Mouse (Mus musculus): ENCODE measurements around the gene Qsox1.

The Qsox1 gene

DNA sequence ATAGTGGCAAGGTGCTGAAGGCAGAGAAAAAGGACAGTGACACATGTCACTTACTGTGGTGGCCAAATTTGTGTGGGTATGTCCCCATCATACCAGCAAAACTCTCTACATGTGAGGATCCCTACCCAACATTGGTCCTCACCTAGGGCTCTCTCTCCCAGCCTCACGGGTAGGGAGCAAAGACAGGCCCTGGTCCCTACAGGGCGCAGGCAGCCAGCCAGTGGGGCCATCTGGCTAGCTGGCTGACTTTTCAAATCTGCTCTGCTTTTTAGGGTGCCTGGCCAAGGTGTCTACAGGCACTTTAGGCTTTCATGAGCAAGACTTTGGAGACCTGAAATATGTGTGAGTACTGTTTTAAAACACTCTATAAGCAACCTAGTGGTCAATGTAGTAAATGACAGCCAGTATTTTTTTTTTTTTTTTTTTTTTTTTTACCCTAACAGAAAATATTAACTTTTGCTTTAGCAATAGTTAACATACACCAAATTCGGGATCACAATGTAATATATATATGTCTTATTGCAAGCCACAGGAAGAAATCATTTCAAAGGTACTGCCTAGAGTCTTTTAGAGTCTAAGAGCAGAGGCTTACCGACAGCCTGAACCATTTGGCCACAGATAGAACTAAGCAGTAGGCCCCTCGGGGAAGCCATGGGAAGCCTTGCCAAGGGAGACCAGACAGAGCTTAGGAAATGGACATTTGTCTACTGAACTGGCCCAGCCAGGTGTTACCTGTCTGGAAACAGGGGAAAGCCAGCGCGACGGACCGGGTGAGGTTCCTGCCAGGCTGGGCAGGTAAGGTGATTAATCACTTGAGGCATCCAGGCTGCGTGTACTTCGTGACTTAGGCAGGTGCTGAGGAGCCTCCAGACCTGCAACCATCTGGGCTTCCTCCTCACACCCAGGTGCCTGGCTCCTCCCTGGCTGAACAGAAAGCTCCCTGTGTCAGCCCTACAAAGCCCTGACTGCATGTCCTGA is 11.4 kb downstream of the Qsox1 start:
- DNase-seq (ENCODE audit: low spot score in 2 of 2), result no peak

DNA sequence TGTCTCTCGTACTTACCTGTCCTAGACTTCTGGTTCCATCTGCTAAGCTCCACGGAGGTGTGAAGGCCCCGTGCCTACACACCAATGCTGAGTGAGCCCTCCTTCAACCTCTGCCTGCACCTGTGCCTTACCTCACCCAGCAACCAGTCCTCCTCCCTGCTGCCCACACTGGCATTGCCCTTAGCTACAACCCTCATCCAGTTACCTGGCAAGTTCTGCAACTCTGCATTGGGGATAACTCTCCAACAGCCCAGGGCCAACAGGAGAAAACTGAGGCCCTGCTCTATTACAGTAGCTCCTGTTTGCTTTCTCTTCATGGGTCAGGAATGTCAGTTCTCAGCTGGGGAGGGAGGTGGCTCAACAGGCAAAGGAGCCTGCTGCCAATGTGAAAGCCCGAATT is 14.7 kb downstream of the Qsox1 start:
- DNase-seq (ENCODE audit: low spot score in 2 of 2), result no peak

DNA sequence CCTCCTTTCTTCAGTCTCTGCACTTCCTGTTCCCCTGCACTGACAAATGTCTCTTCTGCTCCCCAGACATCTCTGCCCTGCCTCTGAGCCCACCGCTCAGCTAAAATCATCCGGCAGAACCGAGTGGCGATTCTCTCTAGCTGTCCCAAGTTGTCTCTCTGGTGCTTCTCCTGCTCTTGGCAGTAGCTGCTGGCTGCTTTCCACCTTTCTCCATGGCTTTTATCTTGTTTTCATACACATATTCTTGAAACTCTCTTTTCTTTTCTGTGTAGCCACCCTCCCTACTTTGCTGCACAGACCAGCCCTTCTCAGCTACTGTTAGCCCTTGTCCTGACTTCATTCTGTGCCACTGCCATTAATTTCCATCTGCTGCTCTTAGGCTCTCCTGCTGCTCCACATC is 15.3 kb downstream of the Qsox1 start:
- no peak for DNase-seq (ENCODE audit: low spot score in 2 of 2)

DNA sequence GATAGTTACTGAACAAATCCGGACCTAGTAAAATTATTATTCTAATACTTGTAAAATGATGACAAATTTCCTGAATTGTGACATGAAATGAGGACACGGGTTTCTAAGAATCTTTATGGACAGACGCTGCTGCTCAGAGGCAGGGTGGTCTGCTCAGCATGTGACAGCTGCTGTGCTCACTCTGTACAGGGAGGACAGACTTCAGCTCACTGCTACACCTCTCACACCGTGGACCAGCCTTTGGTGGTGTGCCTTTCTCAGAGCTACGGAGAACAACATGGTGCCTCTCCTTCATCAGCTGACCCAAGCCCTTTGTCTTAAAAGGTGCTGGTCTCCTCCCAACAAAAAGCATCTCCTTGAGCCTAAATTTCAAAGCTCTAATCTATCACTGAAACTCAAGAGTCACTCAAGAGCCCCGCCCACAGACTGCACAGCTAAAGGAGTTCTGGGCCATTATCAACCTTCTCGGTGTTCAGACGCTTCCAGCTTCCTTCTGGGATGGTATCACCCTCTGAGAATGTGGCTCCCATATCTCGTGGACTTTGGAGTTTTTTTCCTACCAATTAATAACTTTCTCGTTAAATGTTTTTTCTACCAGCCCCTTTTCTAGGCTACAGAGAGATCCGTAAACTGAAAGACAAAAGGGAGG is 15.8 kb downstream of the Qsox1 start:
- DNase-seq (ENCODE audit: low spot score in 2 of 2), result no peak

DNA sequence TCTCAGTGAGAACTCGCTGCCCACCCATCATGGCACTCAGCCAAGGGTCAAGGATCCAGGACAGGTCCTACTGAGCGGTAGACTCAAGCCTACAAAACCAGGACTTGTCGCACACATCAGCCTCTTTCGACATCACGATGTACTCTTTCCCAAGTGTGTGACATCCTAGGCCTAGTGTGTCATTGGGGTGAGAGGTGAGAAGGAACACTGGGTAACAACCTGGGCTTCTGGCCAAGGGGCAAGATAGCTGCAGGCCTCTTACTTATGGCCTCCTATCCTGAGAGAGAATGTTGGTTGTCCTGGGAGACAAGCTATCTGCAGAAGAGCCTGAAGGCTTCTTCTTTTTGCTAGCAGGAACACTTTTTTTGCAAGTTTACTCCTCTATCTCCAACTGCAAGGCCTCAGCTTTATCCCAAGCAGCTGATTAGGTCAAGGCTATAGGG is 16.9 kb downstream of the Qsox1 start:
- no peak for DNase-seq (ENCODE audit: low spot score in 2 of 2)

DNA sequence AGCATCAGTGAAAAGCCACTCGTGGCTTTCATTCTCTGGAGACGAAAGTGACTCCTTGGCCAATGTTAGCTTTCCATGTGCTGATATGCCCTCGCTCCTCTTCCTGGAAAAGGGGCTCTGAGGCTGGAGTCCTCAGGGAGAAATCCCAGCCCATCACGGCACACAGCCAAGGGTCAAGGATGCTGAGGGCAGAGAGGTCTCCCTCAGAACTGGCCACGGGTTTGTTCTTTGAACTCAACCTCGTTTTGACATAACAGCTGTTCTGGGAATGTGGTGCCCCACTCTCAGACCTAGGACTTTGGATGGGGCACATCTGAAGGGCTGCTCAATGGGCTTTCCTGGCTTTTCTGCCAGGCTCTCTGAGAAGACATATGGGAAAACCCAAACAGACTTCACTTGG is 17.8 kb downstream of the Qsox1 start:
- no peak for DNase-seq (ENCODE audit: low spot score in 2 of 2)

DNA sequence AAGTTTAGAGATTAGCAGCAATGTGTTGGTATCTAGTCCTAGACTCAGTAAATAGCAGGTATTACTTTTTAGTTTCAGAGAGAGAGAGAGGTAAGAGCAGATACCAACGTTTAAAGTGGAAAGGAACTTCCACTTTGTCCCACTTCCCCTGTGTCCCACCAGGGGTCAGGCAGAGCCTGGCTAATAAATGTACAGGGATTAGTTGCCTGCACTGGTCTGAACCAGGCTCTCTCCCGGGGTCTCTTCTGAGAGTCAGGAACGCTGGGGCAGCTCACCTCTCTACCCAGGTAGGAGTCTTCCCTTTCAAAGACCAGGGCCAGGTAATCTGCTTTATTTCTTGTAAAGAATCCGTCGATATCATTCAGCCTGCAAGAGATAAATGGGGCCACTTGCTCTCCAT is 20.8 kb downstream of the Qsox1 start:
- no peak for DNase-seq (ENCODE audit: low spot score in 2 of 2)

DNA sequence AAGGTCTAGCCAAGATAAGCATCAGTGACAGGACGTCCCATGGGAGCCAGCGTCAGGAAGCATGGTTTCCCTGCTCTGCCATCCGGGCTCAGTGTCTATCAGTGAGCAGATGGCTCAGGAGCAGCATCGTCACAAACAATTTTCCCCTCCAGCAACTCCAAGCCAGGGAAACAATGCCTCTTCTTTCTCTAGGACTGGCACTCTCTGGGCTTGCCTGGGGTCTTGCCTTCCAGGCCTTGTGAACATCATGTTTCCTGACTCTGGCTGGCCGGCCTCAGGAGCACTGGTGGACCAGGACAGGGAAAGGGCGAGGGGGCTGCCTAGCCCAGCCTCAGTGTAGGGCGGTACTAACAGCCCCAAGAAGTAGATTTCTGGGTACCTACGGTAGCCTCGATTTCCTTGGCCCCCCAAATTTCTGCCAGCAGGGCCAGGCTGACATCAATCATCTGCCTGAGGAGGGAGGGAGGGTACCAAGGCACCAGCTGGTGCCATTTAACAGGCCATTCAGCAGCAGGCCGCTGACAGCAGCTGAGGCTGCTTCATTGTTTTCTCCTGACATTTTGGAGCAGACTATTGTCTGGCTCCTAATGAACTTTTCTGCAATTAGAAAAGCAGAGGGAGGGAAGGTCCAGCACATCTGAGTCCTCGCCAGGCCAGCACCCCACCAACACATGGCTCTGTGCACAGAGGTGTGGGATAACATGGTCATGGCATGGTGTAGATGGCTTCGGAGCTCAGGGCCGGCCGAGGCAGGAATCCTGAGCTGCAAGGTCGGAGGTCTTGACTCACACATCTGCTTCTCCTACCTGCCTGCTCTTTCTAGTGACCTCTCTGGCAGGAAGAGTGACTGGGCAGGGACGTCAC is 22.3 kb downstream of the Qsox1 start:
- no peak for DNase-seq (ENCODE audit: low spot score in 2 of 2)

DNA sequence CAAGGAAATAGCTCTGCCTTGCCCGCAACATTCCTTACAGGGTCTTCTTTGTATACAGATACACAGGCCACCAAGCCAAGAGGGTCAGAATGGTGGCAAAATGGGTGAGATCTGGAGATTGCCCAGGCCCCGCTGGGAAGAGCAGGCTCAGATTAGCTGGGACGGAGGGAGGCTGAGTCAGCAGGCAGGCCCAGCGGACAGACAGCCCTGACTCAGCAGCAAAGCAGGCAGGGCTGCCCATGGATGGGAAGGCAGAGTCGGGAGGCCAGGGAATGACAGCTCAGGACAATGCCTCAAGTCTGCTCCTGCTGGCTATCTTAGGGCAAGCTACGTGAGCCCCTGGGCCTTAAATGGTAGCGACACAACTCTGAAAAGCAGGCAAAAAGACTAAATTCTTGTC is 26.8 kb downstream of the Qsox1 start:
- DNase-seq (ENCODE audit: low spot score in 2 of 2), result no peak

DNA sequence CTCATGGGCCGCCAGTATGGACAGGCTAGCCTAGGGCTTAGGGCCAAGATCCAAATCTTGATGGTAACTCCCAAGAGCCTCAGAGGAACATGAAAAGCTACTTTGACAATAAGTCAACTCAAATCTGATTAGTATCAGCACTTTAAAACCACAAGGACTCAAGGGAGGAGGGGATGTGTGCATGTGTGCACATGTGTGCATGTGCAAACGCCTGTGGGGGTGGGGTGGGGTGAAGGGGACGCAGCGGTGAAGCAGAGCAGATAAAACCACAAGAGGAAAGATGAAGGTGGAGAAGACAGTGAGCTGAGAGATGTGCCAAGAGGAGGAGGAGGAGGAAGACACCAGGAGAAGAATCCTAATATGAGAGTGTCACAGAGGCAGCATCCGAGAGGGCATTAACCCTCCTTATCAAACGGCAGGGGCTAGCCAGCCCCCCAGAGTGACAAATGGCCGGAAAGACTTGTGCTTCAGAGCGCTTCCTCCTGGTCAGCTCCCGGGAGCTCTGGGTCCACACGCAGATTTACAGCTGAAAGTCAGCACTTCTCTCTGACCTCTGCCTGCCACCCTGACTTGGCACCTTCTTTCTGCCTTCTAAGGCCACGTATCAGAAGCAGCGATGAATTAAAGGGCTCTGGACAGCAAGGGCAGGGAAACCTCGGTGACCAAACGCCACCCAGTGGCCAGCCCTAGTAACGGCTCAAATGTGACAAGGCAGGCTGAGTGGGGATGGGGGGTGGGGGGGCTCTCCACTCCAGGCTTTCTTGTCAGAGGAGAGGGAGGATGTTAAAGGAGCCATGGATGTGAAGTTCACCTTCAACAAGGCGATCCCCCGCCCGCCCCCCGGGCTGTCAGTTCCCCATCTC is 28.1 kb downstream of the Qsox1 start:
- peak in 1 of 2 experiments; percentile 10 for DNase-seq (ENCODE audit: low spot score in 2 of 2)

DNA sequence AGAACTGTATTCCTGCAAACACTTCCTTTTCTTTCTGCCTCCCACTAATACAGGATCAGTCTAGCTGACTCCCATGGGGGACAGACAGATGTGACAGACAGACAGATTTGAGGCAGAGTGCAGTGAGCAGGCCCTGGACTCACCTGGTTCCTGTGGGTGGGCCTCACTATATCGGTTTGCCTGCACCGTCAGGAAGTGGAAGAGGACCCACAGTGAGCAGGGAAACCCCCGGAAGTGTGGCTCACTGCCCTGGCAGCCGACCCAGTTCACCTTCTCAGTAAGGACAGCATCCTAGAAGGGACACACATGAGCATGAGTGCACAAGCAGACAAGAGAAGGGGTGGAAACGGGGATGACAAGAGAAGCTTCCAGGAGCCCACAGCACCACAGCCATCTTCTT is 30.3 kb downstream of the Qsox1 start:
- DNase-seq (ENCODE audit: low spot score in 2 of 2), result no peak

DNA sequence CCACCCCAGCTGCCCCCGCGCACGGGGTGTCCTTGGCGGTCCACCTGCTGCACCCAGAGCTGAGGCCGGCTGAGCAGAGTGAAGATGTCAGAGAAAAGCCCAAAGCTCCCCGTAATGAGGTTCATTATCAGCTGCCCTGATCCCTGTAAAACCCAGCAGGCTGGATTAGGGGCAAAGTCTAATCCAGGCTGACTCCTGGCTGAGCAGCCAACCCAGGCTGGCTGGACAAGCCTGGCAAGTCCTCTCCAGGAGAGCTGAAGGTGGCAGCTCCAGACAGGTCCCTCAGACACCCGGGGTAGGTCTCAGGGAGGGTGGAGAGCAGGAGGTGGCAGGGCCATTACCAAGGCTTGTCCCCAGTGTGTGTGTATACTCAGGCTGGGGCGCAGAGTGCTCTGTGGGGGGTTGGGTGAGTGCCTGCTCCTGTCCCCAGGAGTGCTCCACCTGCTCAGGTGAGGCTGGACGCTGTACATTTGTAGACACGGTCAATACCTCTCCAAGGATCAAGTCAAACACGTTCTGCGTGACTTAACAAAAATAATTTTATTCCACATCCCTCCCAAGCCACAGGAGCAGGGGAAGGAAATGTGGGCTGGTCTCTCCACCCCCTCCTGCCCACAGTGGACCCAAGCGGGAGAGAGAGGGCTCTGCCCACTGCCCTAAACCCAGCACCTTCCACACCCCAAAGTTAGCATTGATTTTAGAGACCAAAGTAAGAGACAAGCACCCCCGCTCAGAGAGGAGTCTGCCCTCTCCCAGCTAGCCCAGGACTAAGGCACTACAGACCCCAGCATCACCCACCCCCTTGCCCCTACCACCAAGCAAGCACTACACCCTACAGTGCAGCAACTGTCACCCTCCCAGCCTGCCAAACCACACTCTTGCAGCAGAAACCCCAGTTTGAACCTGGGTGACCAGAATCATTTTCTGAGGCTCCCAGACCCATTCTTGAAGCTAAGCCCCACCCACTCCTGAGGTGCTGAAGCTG is 34.8 kb downstream of the Qsox1 start:
- DNase-seq (ENCODE audit: low spot score in 2 of 2), result no peak

DNA sequence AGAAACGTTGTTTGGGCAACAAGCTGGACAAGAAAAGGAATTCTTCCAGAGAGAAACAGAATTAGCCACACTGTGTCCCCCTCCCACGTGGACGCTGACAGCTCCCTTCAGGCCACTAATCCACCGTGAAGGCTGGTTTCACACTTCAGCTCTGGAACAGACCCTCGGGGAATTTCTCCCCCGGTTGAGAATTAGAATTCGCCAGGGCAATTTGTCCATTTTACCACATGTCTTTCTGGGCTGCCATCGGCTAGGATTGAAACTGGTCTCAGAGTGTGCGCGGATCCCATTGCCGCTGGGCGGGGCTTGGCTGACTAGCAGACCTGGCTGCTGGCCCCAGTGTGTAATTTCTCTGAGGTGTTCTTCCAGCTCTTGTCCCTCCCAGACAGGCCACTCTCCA is 53.5 kb downstream of the Qsox1 start:
- no peak for DNase-seq (ENCODE audit: low spot score in 2 of 2)

DNA sequence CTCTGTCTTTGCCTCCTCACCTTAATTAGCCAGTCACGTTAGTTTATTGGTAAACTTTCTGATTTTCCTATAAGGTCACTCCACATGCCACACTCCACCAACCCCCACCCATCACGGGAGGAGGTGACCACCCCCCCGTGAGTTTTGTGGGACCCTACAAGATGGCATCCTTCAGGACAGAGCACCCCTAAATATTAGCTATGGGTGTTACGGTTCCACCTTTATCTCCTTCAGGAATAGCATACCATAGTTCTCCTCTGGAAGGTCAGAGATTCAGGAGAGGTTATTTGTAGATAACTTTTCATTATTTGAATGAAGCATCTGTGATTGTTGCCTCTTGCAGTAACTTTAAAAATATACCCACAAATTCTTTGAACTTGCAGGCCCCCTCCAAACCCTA is 54.0 kb downstream of the Qsox1 start:
- no peak for DNase-seq (ENCODE audit: low spot score in 2 of 2)

DNA sequence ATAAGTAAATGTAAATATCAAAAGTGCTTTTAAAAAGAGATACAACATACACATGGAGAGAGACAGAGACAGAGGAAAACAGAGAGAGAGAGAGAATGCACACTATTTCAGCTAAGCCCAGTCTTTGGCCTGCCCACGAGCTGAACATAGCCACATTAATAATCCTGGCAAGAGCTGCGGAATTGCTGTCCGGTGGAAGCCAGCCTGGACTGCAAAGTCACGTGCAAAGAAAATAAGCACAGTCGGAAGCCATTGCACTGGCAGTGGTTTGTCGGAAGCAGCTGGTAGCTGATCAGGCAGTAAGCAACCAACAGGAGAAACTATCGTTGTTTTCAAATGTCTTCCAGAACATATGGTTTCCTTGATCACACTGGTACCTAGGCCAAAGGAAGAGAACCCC is 55.1 kb downstream of the Qsox1 start:
- DNase-seq (ENCODE audit: low spot score in 2 of 2), result no peak

DNA sequence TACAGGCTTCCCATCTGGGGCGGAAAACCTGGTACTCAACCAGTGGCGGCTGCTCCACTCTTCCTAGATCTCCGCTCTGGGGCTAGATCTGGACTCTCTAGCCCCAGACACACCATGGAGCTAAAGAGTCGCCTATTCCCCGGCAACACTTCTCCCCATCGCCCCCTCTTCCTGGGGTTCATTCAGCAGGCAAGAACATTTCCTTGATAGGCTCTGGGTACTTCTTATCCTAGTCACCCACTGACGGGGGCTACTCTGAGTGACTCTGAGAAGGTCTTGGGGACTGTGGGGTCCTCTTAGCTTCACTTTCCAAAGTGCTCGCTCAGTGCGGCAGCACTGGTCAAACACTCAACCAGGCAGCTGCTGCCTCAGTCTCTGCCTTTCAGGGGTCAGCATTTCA is 59.3 kb downstream of the Qsox1 start:
- no peak for DNase-seq (ENCODE audit: low spot score in 2 of 2)

DNA sequence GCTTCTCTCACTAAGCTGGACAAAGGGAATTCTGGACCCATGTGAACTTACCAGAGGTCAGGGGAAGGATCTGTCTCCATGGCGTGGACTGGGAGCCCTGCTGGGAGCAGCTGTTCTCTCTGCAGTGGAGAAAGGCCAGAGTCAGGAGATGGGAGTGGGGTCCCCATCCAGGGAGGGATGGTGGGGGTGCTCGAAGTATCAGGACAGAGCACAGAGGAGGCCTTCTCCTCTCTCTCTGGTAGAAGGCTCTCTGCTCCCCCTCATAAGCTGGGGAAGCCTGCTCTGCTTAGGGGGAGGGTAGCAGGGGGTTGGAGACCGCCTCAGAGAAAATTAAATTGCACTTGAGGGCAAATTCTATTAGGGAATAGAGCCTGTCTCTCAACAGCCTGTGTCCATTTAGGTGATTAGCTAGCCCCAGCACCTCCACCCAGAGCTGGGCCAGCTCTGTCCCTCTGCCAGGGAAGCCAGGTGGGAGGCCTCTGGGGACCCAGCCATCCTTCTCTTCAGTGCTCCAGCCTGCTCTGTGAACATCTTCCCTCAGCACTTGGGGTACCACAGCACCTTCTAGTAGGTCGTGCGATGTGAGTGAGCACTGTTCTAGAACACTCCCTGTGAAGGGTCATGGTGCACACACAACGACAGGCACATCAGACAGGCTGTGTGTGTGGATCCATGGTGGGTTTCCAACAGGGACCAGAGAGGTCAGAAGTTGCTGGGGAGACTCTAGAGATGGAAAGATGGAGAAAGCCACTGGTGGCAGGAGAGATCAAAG is 61.0 kb downstream of the Qsox1 start, which contains the start of gene Lhx4:
TSS of gene Lhx4 (minus strand) at position 201 of the 772 bp plus-strand sequence.
- no peak for DNase-seq (ENCODE audit: low spot score in 2 of 2)

DNA sequence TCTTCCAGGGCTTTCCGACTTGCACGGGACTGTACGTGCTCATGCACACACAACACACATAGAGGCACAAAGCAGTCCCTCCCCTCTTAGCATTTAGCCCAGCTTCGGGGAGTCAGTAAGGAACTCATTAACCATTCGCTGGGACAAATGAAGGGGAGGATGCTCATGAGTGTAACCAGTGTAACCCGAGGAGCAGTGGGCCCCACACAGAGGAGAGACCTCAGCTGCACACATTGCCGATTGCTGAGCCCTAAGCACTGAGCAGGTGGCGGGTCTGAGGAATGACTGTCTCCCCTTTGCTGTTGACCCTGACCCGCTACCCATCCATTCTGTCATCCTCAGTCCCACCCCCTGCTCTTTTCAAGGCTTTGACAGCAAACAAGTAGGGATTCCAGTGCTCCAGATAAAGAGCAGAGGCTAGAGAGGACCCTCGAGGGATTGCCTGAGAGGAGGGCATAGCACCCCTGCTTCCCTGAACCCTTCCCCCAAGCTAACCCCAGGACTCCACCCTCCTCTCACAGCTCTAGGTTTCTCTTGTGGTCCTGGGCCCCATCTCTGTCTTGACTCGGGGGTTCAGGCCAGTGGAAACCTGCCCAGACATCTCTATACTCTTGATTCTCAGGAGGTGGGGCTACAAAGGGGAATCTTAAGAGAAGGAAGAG is 62.0 kb downstream of the Qsox1 start:
- no peak for DNase-seq (ENCODE audit: low spot score in 2 of 2)

DNA sequence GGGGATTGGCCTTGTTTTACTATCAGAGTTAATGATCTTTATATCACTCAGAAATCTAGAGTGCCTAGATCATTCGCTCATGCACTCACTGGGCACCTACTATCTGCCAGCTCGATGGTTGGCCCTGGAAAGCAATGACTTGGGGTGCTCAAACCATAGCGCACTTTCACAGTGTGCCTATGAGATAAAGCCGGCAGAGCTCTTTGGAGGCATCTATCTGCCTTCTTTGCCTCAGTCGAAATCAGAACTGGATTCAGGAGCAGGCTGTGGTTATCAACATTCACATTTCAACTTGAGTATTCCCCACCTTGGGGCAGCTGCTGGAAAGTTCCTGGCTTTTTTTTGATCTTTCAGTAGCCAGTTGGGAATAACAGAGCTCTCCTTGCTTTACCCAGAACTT is 64.8 kb downstream of the Qsox1 start:
- DNase-seq (ENCODE audit: low spot score in 2 of 2), result no peak

Measured in right cerebral cortex, postnatal 36 days (tissue).